Mouse (Mus musculus) inflammation-experienced regulatory T-cells (primary cell): ENCODE data around the gene Slc13a5. TPM values are rescaled to one million over a fixed set of nuclear protein-coding genes. Genes with fewer than 3 reads are reported as not detected.

Experiments used
- polyA plus RNA-seq, 2 experiments: library from polyadenylated mRNA; unstranded; fragments of 100-300 nt; shearing (Covaris generic); gene quantifications; one replicate each; pipeline ENCODE4 v1.2.1; 2017

The Slc13a5 gene
- under 1 TPM; 0.08 to 0.10 TPM for polyA plus RNA-seq

DNA sequence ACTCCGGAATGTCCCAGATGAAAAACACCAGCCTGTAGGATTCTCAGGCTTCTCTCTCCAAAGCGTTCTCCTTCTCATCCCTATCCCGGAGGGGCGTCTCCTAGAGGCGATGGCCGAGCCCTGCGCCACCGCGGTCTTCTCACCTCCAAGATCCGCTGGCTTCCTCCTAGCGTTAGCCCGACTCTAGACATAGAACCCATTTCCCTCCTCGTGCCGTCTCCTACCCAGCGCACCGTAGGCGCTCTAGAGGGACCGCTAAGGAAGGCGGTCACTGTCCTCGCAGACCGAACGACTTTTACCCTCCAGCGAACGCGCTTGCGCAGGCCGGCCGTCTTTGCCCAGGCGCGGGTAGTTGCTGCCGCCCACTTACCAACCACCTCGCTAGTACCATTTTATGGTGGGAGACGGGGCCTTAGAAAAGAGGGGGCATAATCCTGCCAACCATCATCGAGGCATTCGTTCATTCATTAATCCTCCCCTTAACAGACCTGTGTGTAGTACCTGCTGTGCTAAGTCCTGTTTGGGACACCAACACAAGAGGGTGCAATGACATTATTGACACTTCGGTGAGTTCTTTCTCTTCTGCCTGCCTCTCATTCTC is at the start of gene Slc13a5:
Gene Slc13a5, minus strand, starts transcription at position 263 of the 601 bp plus-strand sequence.

DNA sequence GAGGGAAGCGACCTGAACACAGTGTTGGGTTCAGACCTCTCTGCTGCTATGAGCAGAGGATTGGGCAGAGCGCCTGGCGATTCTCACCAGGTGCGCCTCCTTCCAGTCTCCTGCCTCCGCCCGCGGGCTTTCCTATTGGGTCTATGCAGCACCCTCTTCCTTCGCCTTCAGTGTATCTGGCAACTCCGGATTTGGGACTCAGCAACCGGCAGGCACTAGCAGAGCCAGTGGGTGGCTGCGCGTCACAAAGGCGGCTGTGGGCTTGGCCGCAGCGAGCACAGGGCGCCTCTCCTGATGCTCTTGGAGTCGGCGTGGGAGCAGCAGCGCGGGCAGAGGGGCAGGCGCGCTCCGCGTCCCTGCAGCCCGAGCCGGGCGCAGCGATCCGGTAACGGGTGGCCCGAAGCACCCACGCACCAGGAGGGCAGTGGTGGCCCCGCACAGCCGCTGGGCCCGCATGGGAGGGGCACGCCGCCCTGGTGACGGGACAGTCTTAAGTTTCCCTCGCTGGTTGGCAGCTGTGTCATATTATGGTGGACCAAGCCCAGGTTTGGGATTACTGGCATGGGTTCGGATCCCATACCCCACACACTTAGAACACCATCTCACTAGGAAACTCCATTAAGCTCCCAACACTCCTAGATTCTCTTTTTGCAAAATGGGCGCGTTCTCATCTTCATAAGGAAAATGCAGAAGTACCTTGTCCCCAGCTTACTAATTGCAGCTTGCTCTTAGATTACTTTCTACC is 47.3 kb upstream of the Slc13a5 start, which contains the start of gene Fbxo39:
Gene Fbxo39, plus strand, starts transcription at position 294 of the 745 bp plus-strand sequence.

DNA sequence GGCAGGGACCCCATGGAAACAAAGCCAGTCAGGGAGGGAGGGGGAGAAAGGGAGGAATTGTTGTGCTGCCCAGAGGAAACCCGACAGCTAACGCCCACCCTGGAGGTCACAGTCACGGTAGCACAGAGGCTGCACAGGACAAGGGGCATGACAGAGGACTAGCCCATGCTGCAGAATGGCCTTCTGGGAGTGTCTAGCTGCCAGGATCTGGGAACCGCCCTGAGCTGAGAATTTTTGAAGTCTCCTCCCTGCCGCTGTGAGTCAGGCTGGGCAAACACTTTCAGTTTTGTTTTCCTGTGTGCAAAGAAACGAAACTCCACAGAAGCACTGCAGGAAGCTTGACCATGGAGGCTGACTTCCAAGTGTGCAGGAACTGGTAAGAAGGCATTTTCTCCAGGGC is 34.3 kb upstream of the Slc13a5 start, which contains the start of gene Xaf1:
Gene Xaf1, plus strand, starts transcription at position 296 of the 400 bp plus-strand sequence.

DNA sequence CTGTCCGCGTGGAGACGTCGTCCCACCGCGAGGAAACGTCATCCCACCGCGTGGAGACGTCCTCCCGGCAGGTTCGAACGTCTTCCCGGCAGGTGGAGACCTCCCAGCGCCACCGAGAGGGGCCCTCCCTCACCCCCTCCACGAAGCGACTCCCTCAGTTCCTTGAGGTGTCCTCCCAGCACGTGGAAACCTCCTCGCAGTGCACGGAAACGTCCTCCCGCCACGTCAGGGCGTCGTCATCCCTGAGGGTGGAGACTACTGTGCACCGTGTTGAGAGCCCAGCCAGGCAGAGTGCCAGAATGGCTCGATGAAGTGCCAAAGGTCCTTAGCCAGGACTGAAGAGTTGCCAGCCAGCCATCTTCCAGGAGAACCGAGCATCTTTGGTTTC is 51.6 kb downstream of the Slc13a5 start, which contains the start of gene Med31:
Gene Med31, minus strand, starts transcription at position 183 of the 388 bp plus-strand sequence.

DNA sequence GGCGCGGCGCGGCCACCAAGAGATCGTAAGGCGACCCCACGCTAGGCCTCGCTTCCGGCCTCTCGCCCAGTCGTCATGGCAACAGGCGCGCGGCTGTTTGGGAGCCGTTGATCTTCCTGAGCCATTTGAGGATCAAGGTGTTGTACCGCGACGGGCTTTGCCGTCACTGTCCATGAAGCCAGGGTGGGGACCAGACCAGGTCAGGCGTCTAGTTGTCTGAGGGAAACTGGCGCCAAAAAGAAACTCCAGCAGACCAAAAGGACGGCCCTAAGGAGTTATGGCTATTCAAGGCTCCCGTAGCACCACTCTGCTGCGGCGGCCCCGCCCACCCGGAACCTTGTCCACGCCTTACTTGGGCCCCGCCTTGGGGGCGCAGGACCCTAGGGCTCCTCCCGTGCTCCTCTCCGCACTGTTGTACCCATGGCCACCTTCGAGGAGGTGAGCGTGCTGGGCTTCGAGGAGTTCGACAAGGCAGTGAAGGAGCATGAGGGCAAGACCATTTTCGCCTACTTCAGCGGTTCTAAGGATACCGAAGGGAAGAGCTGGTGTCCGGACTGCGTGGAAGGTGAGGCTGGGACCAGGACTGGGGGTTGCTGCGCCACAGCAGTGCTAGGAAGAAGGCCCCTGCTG is 59.7 kb downstream of the Slc13a5 start, which contains the start of the genes 4933427D14Rik and Txndc17:
Gene 4933427D14Rik, minus strand, starts transcription at position 256 of the 630 bp plus-strand sequence.
Gene Txndc17, plus strand, starts transcription at position 344 of the 630 bp plus-strand sequence.

DNA sequence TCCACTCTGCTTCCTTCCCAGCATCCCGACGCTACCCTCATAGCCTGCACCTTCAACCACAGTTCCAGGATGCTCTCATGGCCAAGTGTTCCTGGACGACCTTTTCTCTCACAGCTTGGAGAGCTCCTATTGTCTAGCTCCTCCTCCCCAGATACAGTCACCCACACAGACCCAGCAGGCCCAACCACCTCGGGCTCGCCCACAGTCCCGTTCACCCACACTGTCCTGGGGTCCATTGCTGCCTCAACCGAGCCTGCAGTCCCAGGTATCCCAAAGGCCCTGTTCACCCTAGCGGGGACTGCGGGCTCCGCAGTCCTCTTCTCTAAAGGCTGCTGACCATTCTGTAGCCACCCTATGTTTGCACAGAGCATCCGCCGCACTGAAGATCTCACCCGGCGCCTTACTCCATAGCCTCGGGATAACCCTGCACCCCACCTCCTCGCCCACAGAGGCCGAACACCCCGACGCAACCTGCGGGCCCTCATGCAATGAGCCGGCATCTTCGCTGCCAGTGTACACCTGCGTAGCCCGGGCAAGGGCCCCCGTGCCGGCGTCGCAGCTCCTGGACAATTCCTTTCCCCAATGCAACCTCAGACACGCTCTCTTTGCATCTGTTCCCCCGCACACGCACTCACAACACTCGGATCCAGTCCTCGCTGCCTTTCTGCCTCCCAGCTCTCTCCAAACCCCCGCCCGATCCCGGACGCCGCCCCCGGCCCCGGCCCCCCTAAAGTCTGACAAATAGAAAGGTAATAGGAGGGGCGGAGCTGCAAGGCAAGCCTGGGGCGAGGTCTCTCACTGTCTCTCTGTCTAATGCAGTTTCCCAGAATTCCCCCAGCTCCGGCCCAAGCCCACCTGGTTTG is 60.5 kb downstream of the Slc13a5 start, which contains the start of gene Gm43951:
Gene Gm43951, minus strand, starts transcription at position 500 of the 863 bp plus-strand sequence.

Other genes with a start within 250 kb of the Slc13a5 start
- under 1 TPM; 0.45 to 0.48 TPM for gene Aipl1, start 229.7 kb downstream of the Slc13a5 start, polyA plus RNA-seq
- gene Pimreg, start 225.2 kb downstream of the Slc13a5 start, polyA plus RNA-seq, result 1 to 10 TPM in 1 of 2 experiments, under 1 TPM in 1; 0.37 to 1.6 TPM
- gene Pitpnm3, start 131.4 kb downstream of the Slc13a5 start, polyA plus RNA-seq, result 1 to 10 TPM in 1 of 2 experiments, under 1 TPM in 1; 0.71 to 2.9 TPM
- under 1 TPM; 0.47 to 0.51 TPM for gene Gm43951, start 60.4 kb downstream of the Slc13a5 start, polyA plus RNA-seq
- gene 4933427D14Rik, start 59.8 kb downstream of the Slc13a5 start, polyA plus RNA-seq, result 10 to 100 TPM; 16.5 to 21.4 TPM
- 100 to 1,000 TPM in 1 of 2 experiments, 10 to 100 TPM in 1; 84.0 to 101 TPM for gene Txndc17, start 59.7 kb downstream of the Slc13a5 start, polyA plus RNA-seq
- gene Med31, start 51.6 kb downstream of the Slc13a5 start, polyA plus RNA-seq, result 10 to 100 TPM; 18.3 to 20.7 TPM
- 10 to 100 TPM; 64.3 to 80.6 TPM for gene Xaf1, start 34.4 kb upstream of the Slc13a5 start, polyA plus RNA-seq
- 1 to 10 TPM in 1 of 2 experiments, under 1 TPM in 1; 0.34 to 1.4 TPM for gene Fbxo39, start 47.2 kb upstream of the Slc13a5 start, polyA plus RNA-seq
- gene Tekt1, start 95.2 kb upstream of the Slc13a5 start, polyA plus RNA-seq, result not detected
- 1 to 10 TPM in 1 of 2 experiments, under 1 TPM in 1; 0.07 to 1.1 TPM for gene Smtnl2, start 144.5 kb upstream of the Slc13a5 start, polyA plus RNA-seq
- gene Ggt6, start 168.3 kb upstream of the Slc13a5 start, polyA plus RNA-seq, result not detected
- 100 to 1,000 TPM in 1 of 2 experiments, 10 to 100 TPM in 1; 96.4 to 113 TPM for gene Mybbp1a, start 174.1 kb upstream of the Slc13a5 start, polyA plus RNA-seq
- gene Spns2, start 222.7 kb upstream of the Slc13a5 start, polyA plus RNA-seq, result under 1 TPM; 0.49 to 0.67 TPM